Mouse (Mus musculus) ES-E14 (cell line): ENCODE data around the gene Anxa8.

Experiments
- CHD2 ChIP-seq: IDR thresholded peaks from 2 replicates; pipeline ENCODE4 v1.6.1; 2014; ENCODE audit warnings: mild to moderate bottlenecking, low read depth, low read length, inconsistent platforms
- ZNF384 ChIP-seq: IDR thresholded peaks from 2 replicates; pipeline ENCODE4 v1.6.1; 2012; ENCODE audit warnings: low read depth, low read length, inconsistent platforms

DNA sequence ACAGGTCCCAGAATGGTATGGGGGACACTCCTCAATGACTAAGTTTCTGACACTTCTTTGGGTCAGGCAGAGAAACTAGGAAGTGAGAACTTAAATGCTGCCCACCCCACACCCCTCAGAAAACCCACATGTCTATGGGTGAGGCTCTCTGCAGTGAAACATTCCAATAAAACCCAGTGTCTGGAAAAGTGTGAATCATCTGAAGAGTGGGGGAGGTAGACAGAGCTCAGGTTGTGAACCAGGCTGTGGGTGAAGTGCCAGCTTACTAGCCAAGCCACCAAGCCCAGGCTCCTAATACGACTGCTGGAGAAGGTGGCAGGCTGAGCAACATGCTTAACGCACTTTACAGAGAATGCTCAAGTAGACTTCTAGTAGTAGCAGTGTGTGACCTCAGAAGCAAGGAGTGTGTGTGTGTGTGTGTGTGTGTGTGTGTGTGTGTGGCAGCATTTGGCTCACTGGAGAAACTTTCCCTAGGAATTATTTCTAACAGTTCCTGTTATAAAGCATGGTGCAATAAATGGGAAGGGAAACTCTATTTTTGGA lies 2.1 kb downstream of the Anxa8 start:
- TF ChIP-seq CHD2: no peak
- TF ChIP-seq ZNF384: no peak
